ENCODE assay signal across 10 mouse cellular contexts in the genomic region with DNA sequence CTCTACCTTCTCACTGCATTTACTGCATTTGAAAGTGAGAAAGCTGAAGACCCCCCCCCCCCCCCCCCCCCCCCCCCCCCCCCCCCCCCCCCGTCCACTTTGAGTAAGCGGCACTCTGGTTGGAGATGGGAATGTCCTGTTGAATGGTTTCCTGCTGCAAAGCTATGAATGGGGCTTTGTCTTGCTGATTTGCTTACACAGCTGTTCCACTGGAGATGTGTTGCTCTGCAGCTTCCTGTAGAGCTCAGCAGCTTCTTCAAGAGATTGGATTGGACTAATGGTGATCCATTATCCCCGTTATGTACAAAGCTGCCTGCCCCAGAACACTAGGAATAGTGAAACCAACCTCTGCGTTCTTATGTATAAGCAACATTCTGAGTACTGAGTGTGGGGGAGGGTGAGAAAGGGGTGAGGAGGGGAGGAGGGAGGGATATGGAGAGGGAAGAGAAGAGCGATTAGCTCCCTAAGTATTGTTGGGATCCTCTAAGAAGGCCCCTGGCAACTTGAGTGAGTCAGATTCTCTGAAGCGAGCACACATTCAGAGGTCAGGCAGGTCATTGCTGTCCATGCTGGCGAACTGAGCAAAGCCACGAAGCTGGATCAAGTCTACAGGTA. TPM values are rescaled to one million over a fixed set of nuclear protein-coding genes. Genes with fewer than 3 reads are reported as not detected.
DNase-seq lines count a peak whose midpoint lies in the region; ATAC-seq and TF ChIP-seq lines count a peak whose summit lies in the region.
"Had no signal": no experiment of that assay in that cellular context is flagged by ENCODE, and none has a peak within 500 bp of the region (broad histone marks: within the 10 kb centered on the region; RNA-seq: fewer than 3 reads in every experiment).

No protein-coding gene starts in this region.

- intact Hi-C loops in gastrocnemius, adult 2 months (cut with DNase I), result loop anchor here (5.0 kb wide), 1 partner anchor 75 kb away; no protein-coding TSS in a partner anchor

- H3K27ac ChIP-seq in layer of hippocampus, adult 2 months, result peak overlapping the region; percentile 70
- 0 out of 2 replicates have a peak overlapping the region, but pooled peaks have one; percentile 39 for H3K27ac ChIP-seq in forebrain, embryonic 16.5 days (ENCODE audit: low read length)
- no peak overlapping the region for H3K27ac ChIP-seq in limb, embryonic 14.5 days (replicated peaks; ENCODE audit: low read depth, low read length)
- peak overlapping the region; percentile 76 for H3K27ac ChIP-seq in stomach, embryonic 14.5 days (ENCODE audit: low read length)
- no peak overlapping the region for H3K27ac ChIP-seq in gastrocnemius, adult 2 months

- H3K36me3 ChIP-seq in forebrain, embryonic 16.5 days (ENCODE audit: control insufficient read depth, insufficient read depth), result no peaks in the 10 kb centered on the region
- H3K36me3 ChIP-seq in limb, embryonic 14.5 days (ENCODE audit: control insufficient read depth, insufficient read depth, low read length), result no peaks in the 10 kb centered on the region
- no peaks in the 10 kb centered on the region for H3K36me3 ChIP-seq in stomach, embryonic 14.5 days (ENCODE audit: control insufficient read depth, insufficient read depth, low read length)
- H3K36me3 ChIP-seq: G1E had no signal

- peaks cover 6% of the 10 kb centered on the region; the same call in 1 of the 2 replicates for H3K4me1 ChIP-seq in forebrain, embryonic 16.5 days (replicated peaks; ENCODE audit: control insufficient read depth, insufficient read depth, low read length)
- H3K4me1 ChIP-seq in limb, embryonic 14.5 days (ENCODE audit: control insufficient read depth, insufficient read depth, low read length), result peaks cover 5% of the 10 kb centered on the region
- 0 out of 2 replicates have a peak, but pooled peaks cover 5% of the 10 kb centered on the region for H3K4me1 ChIP-seq in stomach, embryonic 14.5 days (ENCODE audit: control insufficient read depth, insufficient read depth, low read length)

- no peak for TF ChIP-seq CTCF in layer of hippocampus, adult 2 months (conservative IDR thresholded peaks at IDR 0.05)
- no peak for TF ChIP-seq CTCF in gastrocnemius, adult 2 months (IDR thresholded peaks at IDR 0.05)

- peak in 1 of 2 experiments; percentile 9 for DNase-seq in layer of hippocampus, adult 2 months (ENCODE audit: low spot score in 2 of 2)
- DNase-seq in layer of hippocampus, postnatal 14 days (ENCODE audit: low spot score in 2 of 2), result no peak
- peak; percentile 32 for DNase-seq in limb, embryonic 14.5 days (ENCODE audit: low spot score)
- DNase-seq in right cerebral cortex, adult 2 months (ENCODE audit: low spot score in 2 of 2), result no peak
- no peak for DNase-seq in gastrocnemius, adult 2 months
- no peak for DNase-seq in spleen, postnatal 14 days (ENCODE audit: low spot score in 2 of 2)

- no peak overlapping the region for H3K4me2 ChIP-seq in forebrain, embryonic 16.5 days (ENCODE audit: low read length)
- 0 out of 2 replicates have a peak overlapping the region, but pooled peaks have one; percentile 5 for H3K4me2 ChIP-seq in limb, embryonic 14.5 days (replicated peaks; ENCODE audit: low read depth, low read length, severe bottlenecking)
- no peak overlapping the region for H3K4me2 ChIP-seq in stomach, embryonic 14.5 days (replicated peaks; ENCODE audit: low read depth, low read length)

- H3K4me3 ChIP-seq in layer of hippocampus, adult 2 months, result no peak overlapping the region
- no peak overlapping the region for H3K4me3 ChIP-seq in forebrain, embryonic 16.5 days (replicated peaks; ENCODE audit: low read length)
- no peak overlapping the region for H3K4me3 ChIP-seq in limb, embryonic 14.5 days (replicated peaks; ENCODE audit: low read length)
- H3K4me3 ChIP-seq in stomach, embryonic 14.5 days (ENCODE audit: low read depth, low read length), result no peak overlapping the region
- H3K4me3 ChIP-seq in gastrocnemius, adult 2 months, result no peak overlapping the region

- TF ChIP-seq POLR2A in limb, embryonic 14.5 days (IDR thresholded peaks at IDR 0.05; ENCODE audit: borderline replicate concordance, extremely low read depth, insufficient read depth, insufficient read length), result no peak

- 7% methylated on average over 6 of the region's 8 CpGs for WGBS in forebrain, embryonic 16.5 days
- WGBS in limb, embryonic 14.5 days, result 50% methylated on average over 6 of the region's 8 CpGs
- WGBS in stomach, embryonic 14.5 days, result 19% methylated on average over 6 of the region's 8 CpGs

- no peaks in the 10 kb centered on the region for H3K9me3 ChIP-seq in forebrain, embryonic 16.5 days (ENCODE audit: control insufficient read depth, low read length)
- H3K9me3 ChIP-seq in limb, embryonic 14.5 days (ENCODE audit: control insufficient read depth, low read length), result no peaks in the 10 kb centered on the region
- H3K9me3 ChIP-seq in stomach, embryonic 14.5 days (ENCODE audit: control insufficient read depth, low read depth, low read length), result no peaks in the 10 kb centered on the region

- no peak overlapping the region for H3K9ac ChIP-seq in forebrain, embryonic 16.5 days (replicated peaks; ENCODE audit: low read depth, low read length)
- no peak overlapping the region for H3K9ac ChIP-seq in limb, embryonic 14.5 days (ENCODE audit: low read depth, low read length, severe bottlenecking)
- no peak overlapping the region for H3K9ac ChIP-seq in stomach, embryonic 14.5 days (replicated peaks; ENCODE audit: low read depth, low read length)

- peak; percentile 84 for ATAC-seq in forebrain, embryonic 16.5 days
- ATAC-seq in limb, embryonic 14.5 days (ENCODE audit: low FRiP score, low read depth), result peak; percentile 91
- peak; percentile 93 for ATAC-seq in stomach, embryonic 14.5 days (ENCODE audit: insufficient number of reproducible peaks, insufficient read depth, low FRiP score, low read depth)

- H3K27me3 ChIP-seq in forebrain, embryonic 16.5 days (replicated peaks; ENCODE audit: control insufficient read depth, insufficient read depth, low read length), result no peaks in the 10 kb centered on the region
- no peaks in the 10 kb centered on the region; the same call in 1 of the 2 replicates for H3K27me3 ChIP-seq in limb, embryonic 14.5 days (ENCODE audit: control insufficient read depth, insufficient read depth, low read length)
- H3K27me3 ChIP-seq in stomach, embryonic 14.5 days (ENCODE audit: control insufficient read depth, insufficient read depth, low read length), result no peaks in the 10 kb centered on the region

RNA-seq across cellular contexts. Expression of a gene that starts 5.0 kb away (rescaled TPM):
- total RNA-seq in layer of hippocampus, adult 2 months (2021), result not detected
- total RNA-seq in layer of hippocampus, postnatal 14 days (2021), result not detected
- not detected in 2 replicates for polyA plus RNA-seq in forebrain, embryonic 16.5 days (2015; fragmentation: Nextera tagmentation; extraction: Ambion mirVana)
- not detected in 2 replicates for polyA plus RNA-seq in limb, embryonic 14.5 days (2012; rRNA removed)
- polyA plus RNA-seq in limb, embryonic 14.5 days (2014; fragmentation: Nextera tagmentation; extraction: Ambion mirVana), result not detected in 2 replicates
- 1.3 TPM in 1 of 2 replicates, not detected in the other for polyA plus RNA-seq in stomach, embryonic 14.5 days (2014; fragmentation: Nextera tagmentation; extraction: Ambion mirVana)
- not detected for total RNA-seq in gastrocnemius, adult 2 months (2021)
- total RNA-seq: G1E; heart, postnatal 14 days had no signal
- polyA plus RNA-seq: G1E had no signal

RNA-seq across cellular contexts. Expression of a gene that starts 26.3 kb away (rescaled TPM):
- 10 to 100 TPM; 66.4 to 71.5 TPM for total RNA-seq in layer of hippocampus, adult 2 months (2021)
- 10 to 100 TPM; 75.6 to 77.4 TPM for total RNA-seq in layer of hippocampus, postnatal 14 days (2021)
- 55.9 and 57.8 TPM in 2 replicates for polyA plus RNA-seq in forebrain, embryonic 16.5 days (2015; fragmentation: Nextera tagmentation; extraction: Ambion mirVana)
- polyA plus RNA-seq in limb, embryonic 14.5 days (2012; rRNA removed), result 42.8 and 48.0 TPM in 2 replicates
- 58.6 and 59.9 TPM in 2 replicates for polyA plus RNA-seq in limb, embryonic 14.5 days (2014; fragmentation: Nextera tagmentation; extraction: Ambion mirVana)
- 54.8 and 56.9 TPM in 2 replicates for polyA plus RNA-seq in stomach, embryonic 14.5 days (2014; fragmentation: Nextera tagmentation; extraction: Ambion mirVana)
- total RNA-seq in gastrocnemius, adult 2 months (2021), result 10 to 100 TPM; 62.6 to 68.7 TPM

RNA-seq across cellular contexts. Expression of a gene that starts 41.2 kb away (rescaled TPM):
- total RNA-seq in layer of hippocampus, adult 2 months (2021), result 1,000 to 10,000 TPM; 1,426 to 1,439 TPM
- total RNA-seq in layer of hippocampus, postnatal 14 days (2021), result 1,000 to 10,000 TPM; 1,351 to 1,429 TPM
- polyA plus RNA-seq in forebrain, embryonic 16.5 days (2015; fragmentation: Nextera tagmentation; extraction: Ambion mirVana), result 110 and 137 TPM in 2 replicates
- polyA plus RNA-seq in limb, embryonic 14.5 days (2012; rRNA removed), result 47.7 and 68.4 TPM in 2 replicates
- 63.9 and 67.8 TPM in 2 replicates for polyA plus RNA-seq in limb, embryonic 14.5 days (2014; fragmentation: Nextera tagmentation; extraction: Ambion mirVana)
- polyA plus RNA-seq in stomach, embryonic 14.5 days (2014; fragmentation: Nextera tagmentation; extraction: Ambion mirVana), result 300 and 320 TPM in 2 replicates
- 100 to 1,000 TPM in 1 of 2 experiments, 10 to 100 TPM in 1; 83.5 to 151 TPM for total RNA-seq in gastrocnemius, adult 2 months (2021)
- total RNA-seq: G1E had no signal
- polyA plus RNA-seq: G1E had no signal

RNA-seq across cellular contexts. Expression of a gene that starts 50.7 kb away (rescaled TPM):
- 10 to 100 TPM; 48.0 to 53.9 TPM for total RNA-seq in layer of hippocampus, adult 2 months (2021)
- total RNA-seq in layer of hippocampus, postnatal 14 days (2021), result 10 to 100 TPM; 36.7 to 39.9 TPM
- 1.7 and 1.8 TPM in 2 replicates for polyA plus RNA-seq in forebrain, embryonic 16.5 days (2015; fragmentation: Nextera tagmentation; extraction: Ambion mirVana)
- 13.7 and 16.2 TPM in 2 replicates for polyA plus RNA-seq in limb, embryonic 14.5 days (2012; rRNA removed)
- polyA plus RNA-seq in limb, embryonic 14.5 days (2014; fragmentation: Nextera tagmentation; extraction: Ambion mirVana), result 3.4 and 3.5 TPM in 2 replicates
- polyA plus RNA-seq in stomach, embryonic 14.5 days (2014; fragmentation: Nextera tagmentation; extraction: Ambion mirVana), result 5.9 and 8.2 TPM in 2 replicates
- total RNA-seq in gastrocnemius, adult 2 months (2021), result 1 to 10 TPM; 8.6 to 9.2 TPM

Comparison
In these comparisons a context has a peak if more than half of its experiments do, and no peak if none do; other contexts are left out.
1. H3K27ac ChIP-seq: peak in layer of hippocampus, adult 2 months (single experiment), forebrain, embryonic 16.5 days (single experiment) and stomach, embryonic 14.5 days (single experiment); none in limb, embryonic 14.5 days (single experiment) and gastrocnemius, adult 2 months (single experiment).
2. RNA of a gene that starts 41.2 kb away (total RNA-seq): 1,426 to 1,439 TPM in layer of hippocampus, adult 2 months and 1,351 to 1,429 TPM in layer of hippocampus, postnatal 14 days; 83.5 to 151 TPM in gastrocnemius, adult 2 months; every median in the first group is over 4 times any median in the second.
3. Peak in every context shown above with its lines, with median percentiles within 50 percentile points of each other: ATAC-seq.